Mouse (Mus musculus) adrenal gland, adult (tissue): ENCODE results near the gene Sox10.

Source experiments
- DNase-seq, 2 experiments: peaks; one replicate each; pipeline ENCODE4 v3.0.0; 2022 to 2023; ENCODE audit warnings: low spot score in 1 of 2; ENCODE audit not compliant: inconsistent age in 2 of 2

Sox10 gene

DNA sequence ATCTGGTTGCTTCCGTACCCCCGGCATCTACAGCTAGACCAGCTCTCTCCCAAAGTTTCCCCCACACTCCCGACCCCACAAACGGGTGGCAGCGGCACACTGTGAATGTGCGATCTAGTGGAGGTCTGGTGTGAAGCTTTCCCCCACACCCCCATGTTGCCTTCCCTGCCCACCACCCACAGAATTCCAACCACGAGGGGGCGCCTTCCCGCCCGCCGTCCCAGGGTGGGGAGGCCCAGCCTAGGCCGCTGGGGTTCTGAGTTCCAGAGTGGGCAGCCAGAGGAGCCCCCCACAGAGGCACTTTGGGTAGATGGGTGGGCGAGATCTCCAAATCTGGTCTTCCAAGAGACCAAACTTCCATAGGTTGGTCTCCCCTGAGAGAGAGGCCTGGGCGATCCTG lies 2.2 kb downstream of the Sox10 start:
- peak in 1 of 2 experiments; percentile 15 for DNase-seq

DNA sequence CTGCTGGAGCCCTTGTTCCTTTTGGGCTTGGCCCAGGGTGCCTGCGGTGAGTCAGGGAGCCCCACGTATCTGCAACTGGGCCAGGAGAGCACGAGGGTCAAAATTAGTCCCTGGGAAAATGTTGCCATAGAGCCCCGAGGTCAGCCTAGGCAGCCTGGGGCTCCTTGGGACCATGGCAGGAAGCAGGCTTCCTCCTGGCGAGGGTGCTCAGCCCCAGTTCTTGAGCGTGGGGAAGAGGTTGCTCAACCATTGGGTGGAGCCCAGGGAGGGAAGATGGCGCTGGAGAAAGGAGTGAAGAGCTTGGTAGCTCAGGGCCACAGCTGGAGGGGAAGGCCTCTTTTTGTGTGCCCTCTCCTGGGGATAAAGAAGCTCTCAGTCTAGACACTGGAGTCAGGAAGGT lies 2.7 kb downstream of the Sox10 start:
- DNase-seq: no peak

- peak in 1 of 2 experiments; percentile 59 for DNase-seq
Measured at GRCm38 (mm10) chr15:79155572-79155971, 9.5 kb downstream of the Sox10 start.

DNA sequence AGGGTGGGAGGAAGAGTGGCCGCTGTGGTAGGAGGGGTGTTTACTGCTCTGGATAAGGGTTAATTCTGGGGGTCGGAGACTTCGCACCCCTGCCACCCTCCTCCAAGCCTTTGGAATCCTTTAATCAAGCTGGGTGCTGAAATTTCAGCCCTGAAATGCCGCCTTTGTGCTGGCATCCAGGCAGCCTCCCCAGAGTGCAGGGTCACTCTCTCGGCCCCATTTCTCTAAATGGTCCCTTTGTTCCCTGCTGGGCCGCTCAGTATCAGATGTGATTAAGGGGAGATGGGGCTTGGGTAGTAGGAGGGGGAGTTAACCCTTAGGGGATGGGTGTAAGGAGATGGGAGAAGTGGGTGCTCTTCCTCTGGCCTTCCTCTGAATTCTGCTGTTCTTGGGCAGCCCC lies 12.3 kb downstream of the Sox10 start:
- no peak for DNase-seq

- DNase-seq: no peak
Measured at GRCm38 (mm10) chr15:79151881-79152280, 13.2 kb downstream of the Sox10 start.

DNA sequence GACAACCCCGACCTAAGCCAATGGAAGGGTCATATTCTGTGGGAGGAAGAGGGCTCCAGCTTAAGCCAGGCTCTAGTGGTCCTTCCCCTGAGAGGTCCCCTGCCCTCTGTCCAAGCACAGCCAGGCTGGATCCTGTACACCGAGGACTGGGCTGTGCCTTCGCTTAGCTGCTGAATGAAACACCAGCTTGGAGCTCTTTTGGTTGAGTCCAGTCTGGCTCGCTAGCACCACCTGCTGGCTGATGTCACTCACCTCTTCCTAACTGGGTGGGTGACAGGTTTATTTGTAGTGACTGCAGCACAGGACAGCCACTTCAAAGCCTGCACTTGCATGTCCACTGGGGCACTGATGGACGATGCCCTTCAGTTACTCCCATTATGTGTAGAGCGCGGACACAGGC lies 16.5 kb downstream of the Sox10 start:
- DNase-seq: peak; percentile 82 to 94

DNA sequence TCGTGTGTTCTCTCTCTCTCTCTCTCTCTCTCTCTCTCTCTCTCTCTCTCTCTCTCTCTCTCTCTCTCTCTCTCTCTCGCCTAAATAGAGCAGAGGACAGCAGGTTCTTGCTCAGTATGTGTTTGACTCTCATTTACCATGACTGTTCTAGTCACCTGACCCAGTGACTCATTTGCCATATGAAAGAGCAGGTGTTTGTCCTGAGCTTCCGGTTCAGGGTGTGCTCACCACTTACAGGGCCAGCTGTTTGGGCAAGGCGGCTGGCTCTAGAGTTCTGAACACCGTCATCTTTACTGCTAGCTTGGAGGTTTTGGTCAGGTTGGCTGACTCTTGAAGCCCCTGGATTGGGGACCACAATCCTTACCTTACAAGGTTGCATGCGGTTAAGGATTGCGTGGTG lies 19.5 kb downstream of the Sox10 start:
- DNase-seq: no peak

DNA sequence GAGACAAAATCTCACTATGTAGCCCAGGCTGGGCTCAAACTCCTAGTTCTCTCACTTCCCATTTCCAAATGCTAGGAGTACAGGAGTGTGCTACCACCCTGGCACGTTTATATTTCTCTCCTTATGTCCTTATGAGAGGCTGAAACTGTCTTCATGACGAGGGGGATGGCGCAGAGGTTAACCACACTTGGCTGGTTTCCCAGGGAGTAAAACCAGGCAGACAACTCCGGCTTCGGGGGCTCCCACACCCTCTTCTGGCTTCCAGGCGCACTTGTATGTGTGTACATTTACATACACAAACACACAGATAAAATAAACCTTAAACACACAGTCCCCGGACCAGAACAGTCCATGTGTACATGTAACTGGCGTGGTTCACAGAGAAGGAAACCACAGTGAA lies 21.0 kb downstream of the Sox10 start:
- no peak for DNase-seq

- DNase-seq: no peak
Measured at GRCm38 (mm10) chr15:79143316-79143715, 21.7 kb downstream of the Sox10 start.

DNA sequence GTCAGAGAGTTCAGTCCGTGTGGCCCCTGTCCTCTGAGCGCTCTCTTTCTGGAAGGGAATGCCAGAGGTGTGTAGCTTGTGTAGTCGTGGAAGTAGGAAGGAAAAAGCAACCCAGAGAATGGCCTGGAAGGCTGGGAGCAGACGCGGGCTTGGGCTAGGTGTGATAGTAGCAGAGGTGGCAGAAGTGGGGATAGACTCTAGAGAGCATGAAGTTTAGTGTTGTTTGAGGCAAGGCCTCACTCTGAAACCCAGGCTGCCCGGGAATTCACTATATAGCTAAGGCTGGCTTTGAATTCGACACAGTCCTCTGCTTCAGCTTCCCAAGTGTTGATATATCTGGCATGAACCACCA lies 23.5 kb downstream of the Sox10 start:
- DNase-seq: no peak

GRCm38 (mm10) chr15:79140866-79141565 lies 24.0 kb downstream of the Sox10 start, which contains the start of the genes Polr2f and 1700088E04Rik:
Polr2f (plus strand) TSS chr15:79141009.
1700088E04Rik (minus strand) TSS chr15:79141253.
- peak; percentile 96 to 99 for DNase-seq

GRCm38 (mm10) chr15:79139640-79140039 lies 25.4 kb downstream of the Sox10 start:
- peak in 1 of 2 experiments; percentile 44 for DNase-seq

- DNase-seq: peak in 1 of 2 experiments; percentile 40
Measured at GRCm38 (mm10) chr15:79135783-79136575, 29.1 kb downstream of the Sox10 start.

DNA sequence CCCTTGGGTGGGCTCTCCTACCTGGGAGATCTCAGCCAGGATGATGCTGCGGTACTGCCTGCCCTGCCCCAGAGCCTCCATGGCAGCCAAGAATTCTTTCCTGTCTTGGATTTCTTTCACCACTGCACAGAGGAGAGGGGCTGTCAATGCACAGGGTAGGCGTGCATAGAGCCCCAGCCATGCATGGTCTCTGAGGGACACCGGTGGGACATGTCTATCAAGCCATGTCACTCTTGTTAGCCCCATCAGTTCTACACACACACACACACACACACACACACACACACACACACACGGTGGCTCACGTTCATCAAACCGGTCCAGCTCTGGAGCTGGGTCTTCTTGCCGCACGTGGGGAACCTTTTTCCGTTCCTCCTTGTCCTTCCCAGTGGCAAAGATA lies 29.7 kb downstream of the Sox10 start:
- DNase-seq: peak in 1 of 2 experiments; percentile 31

- DNase-seq: peak; percentile 20 to 45
Measured at GRCm38 (mm10) chr15:79134496-79135270, 30.4 kb downstream of the Sox10 start.

- peak; percentile 75 to 81 for DNase-seq
Measured at GRCm38 (mm10) chr15:79133191-79133661, 31.8 kb downstream of the Sox10 start.

- DNase-seq: peak; percentile 94 to 98
Measured at GRCm38 (mm10) chr15:79131442-79131841, 33.6 kb downstream of the Sox10 start.

DNA sequence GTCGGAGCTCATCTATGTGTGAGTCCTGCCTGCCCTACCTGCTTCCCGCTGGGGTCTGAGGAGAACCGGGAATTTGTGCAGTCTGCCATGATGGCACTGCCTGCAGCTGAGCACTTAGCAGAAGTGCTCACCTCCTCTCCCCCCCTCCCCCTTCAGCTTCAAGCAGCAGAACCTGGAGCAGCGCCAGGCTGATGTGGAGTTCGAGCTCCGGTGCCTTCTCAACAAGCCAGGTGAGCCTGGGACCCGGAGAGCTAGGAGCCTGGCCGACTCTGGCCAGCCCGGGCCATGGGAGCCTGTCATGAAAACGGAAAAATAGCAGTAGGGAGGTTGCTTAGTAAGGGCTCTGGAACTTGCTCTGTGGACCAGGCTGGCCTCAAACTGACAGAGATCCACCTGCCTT lies 34.3 kb downstream of the Sox10 start:
- peak; percentile 56 to 72 for DNase-seq

DNA sequence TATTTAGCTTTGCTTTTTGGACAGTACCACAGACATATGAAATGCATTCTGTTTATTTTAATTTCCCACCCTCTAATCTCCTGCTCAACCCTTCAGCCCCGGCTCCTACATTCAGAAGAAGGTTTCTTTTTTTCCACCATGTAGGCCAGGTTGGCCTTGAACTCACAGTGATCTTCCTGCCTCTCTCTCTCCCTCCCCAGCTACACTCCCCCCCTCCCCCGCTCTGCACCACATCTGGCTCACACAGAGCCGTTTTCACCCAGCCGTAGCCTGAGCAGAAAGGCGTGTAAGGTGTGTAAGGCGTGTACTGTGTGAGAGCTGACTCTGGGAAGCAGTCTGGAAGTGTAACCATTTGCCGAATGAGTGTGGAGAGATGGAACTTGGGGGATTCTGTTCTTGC lies 35.7 kb downstream of the Sox10 start:
- peak in 1 of 2 experiments; percentile 48 for DNase-seq

DNA sequence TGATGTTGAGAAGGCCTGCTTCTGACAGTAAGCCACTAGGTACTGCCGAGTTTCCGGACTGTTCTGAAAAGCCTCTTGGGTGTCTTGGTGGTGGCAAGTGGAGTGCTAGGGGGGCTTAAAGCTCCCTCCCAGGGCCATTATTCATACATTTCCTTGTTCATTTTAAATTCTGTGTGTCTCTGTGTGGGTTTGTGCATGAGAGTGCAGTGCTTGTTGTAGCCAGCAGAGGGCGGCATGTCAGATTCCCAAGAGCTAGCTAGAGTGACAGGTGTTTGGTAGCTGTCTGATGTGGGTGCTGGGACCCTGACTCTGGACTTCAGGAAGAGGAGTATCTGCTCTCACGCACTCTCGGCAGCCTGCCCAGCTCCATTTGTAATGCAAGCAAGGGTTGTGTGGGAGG lies 36.8 kb downstream of the Sox10 start:
- DNase-seq: peak in 1 of 2 experiments; percentile 56

DNA sequence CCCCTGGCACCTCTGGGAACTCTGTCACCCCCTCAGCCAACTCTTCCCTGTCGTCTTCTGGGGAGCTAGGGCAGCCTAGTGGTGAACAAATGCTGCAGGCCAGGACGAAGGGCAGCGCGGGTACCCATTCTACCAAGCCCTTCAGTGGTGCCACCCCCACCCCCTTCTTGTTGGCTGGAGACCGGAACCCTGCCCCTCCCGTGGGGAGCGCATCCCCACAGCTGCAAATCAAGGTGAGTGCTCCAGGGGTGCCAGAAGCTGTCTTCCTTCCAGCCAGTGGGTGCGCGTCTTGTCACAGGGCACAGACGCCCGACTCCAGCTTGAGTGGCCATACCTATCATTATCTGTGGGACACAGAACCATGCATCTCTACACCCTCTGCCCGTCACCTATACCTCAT lies 37.9 kb downstream of the Sox10 start:
- no peak for DNase-seq
